Mouse (Mus musculus) frontal cortex, postnatal 25 days (tissue): ENCODE measurements at regions not wholly inside any gene's neighbourhood (a gene's known extent, or its start where the extent isn't known, plus 50 kb on each side); places are given as distances from the start of the nearest gene placed in this dataset.

Experiments used
- DNase-seq, 2 experiments: peaks; one replicate each; pipeline ENCODE4 v3.0.0; 2022; ENCODE audit warnings: low spot score in 2 of 2

DNA sequence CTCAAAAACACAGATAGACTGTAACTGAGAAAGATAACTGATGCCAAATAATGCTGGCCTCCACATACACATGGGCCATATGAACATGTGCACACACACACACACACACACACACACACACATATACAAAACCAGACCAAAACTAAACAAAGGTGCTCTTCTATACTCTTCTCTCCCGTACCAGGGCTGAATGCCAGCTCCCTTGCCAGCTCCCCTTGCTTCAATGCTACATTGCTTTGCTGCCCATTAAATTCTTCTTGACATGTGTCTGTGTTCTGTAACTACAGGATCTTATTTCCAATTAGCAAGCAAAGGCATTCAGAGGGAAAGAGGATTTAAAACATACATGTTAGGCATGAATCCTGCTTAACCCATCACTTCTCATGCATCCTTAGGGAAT, 74.3 kb upstream of the Chrm2 start:
- no peak for DNase-seq
